Mouse (Mus musculus) layer of hippocampus, adult 2 months (tissue): Measurements from ENCODE around the gene Slc51b. TPM values are rescaled to one million over a fixed set of nuclear protein-coding genes. Genes with fewer than 3 reads are reported as not detected.
A peak's percentile ranks its signal among the peaks of the same experiment; 100 is the strongest.

ENCODE experiments used
- DNase-seq, 2 experiments: peaks; one replicate each; pipeline ENCODE4 v3.0.0; 2022; ENCODE audit warnings: low spot score in 2 of 2
- H3K27ac ChIP-seq: fragments of 200-600 bp; 2 replicates; pipeline ENCODE4 v1.8.1; 2022
- H3K4me3 ChIP-seq: fragments of 200-600 bp; 2 replicates; pipeline ENCODE4 v1.8.1; 2022; ENCODE audit warnings: mild to moderate bottlenecking
- CTCF ChIP-seq: fragments of 200-600 bp; conservative IDR thresholded peaks from 2 replicates; pipeline ENCODE4 v1.8.1; 2022; ENCODE audit warnings: antibody characterized with exemption, mild to moderate bottlenecking, moderate library complexity
- total RNA-seq, 2 experiments: library from RNA; stranded (reverse); gene quantifications; 2 replicates each; pipeline ENCODE4 v1.2.3; 2021

Gene Slc51b
- total RNA-seq, 2 experiments from 2014 or later, result not detected

DNA sequence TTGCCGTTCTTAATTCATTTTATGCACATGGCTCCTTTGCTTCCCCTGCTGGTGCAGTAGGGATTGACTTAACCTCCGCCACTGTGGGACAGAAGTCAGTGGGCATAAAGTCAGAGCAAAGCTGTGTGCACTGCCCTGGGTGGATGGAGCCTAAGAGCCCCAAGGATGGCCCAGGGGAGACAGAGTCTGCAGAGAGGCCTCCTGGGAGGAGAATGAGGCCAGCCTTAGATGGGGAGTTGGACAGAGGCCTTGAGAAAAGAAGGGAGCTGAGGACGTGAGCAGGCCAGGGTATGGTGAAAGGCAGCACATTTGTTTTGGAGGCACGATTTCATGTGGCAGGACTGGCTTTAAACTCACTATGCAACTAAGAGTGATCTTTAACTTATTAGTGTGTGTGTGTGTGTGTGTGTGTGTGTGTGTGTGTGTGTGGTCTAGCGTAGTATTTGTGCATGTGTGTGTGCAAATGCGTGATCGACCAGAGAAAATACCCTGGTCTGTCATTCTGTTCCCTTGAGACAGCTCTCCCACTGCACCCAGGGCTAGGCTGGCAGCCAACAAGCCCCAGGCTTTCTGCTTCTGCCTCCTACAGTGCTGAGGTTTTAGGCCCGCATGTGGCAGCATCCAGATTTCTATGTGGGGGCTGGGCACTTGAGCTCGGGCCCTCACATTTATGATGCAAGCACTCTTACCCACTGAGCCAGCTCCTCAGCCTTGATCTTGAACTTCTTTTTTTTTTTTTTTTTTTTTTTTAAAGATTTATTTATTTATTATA lies 47.4 kb downstream of the Slc51b start:
- no peak for TF ChIP-seq CTCF
- Histone ChIP-seq H3K4me3 (no peak overlapping the region), H3K27ac (peak overlapping the region; percentile 60; the same call in 1 of the 2 replicates)
- peak; percentile 54 to 75 for DNase-seq

GRCm38 (mm10) chr9:65374468-65375162 lies 48.1 kb downstream of the Slc51b start:
- peak overlapping the region; percentile 60; the same call in 1 of the 2 replicates for H3K27ac ChIP-seq
- H3K4me3 ChIP-seq, result no peak overlapping the region
- no peak for TF ChIP-seq CTCF
- no peak for DNase-seq

DNA sequence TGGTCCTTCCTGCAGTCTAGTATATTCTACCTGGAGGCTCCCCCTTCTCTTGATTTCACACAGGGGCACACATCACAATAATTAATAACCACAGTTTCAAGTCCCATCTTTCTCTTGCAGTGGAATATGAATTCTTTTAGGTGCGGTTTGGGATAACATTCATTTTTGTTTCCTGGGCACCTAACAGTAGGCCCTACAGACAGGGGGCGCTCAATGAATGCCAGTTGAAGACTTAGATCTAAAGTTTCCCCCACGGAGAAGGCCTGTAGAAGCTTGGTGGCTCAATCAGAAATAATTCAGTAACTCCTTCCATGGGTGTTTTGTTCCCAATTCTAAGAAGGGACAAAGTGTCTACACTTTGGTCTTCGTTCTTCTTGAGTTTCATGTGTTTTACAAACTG lies 50.3 kb downstream of the Slc51b start:
- no peak overlapping the region for H3K4me3 ChIP-seq
- peak in 1 of 2 experiments; percentile 30 for DNase-seq
- peak; percentile 79 for TF ChIP-seq CTCF
- H3K27ac ChIP-seq, result no peak overlapping the region

DNA sequence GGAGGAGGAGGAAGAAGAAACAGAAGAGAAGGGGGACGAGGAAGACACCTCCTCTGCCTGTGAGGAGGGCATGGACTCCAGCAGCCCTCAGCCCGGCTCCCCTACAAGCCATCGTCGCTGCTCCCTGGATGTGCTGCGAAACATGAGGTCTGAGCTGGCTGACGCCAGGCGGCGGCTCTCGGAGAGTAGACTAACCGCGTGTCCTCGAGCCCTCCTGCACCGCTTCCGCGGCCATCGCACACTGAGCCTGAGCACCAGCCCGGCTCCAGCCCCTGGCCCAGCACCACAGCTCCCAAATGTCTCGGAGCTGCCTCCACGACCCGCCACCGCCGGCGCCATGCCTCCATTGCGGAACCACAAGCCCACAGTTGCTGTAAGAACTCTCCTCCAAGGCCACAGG lies 51.0 kb downstream of the Slc51b start:
- DNase-seq, result no peak
- no peak for TF ChIP-seq CTCF
- Histone ChIP-seq H3K4me3 (no peak overlapping the region), H3K27ac (no peak overlapping the region)

- TF ChIP-seq CTCF, result no peak
- H3K27ac ChIP-seq, result no peak overlapping the region
- DNase-seq, result no peak
- H3K4me3 ChIP-seq, result no peak overlapping the region
These were observed 57.0 kb downstream of the Slc51b start for GRCm38 (mm10) chr9:65365721-65366120.

DNA sequence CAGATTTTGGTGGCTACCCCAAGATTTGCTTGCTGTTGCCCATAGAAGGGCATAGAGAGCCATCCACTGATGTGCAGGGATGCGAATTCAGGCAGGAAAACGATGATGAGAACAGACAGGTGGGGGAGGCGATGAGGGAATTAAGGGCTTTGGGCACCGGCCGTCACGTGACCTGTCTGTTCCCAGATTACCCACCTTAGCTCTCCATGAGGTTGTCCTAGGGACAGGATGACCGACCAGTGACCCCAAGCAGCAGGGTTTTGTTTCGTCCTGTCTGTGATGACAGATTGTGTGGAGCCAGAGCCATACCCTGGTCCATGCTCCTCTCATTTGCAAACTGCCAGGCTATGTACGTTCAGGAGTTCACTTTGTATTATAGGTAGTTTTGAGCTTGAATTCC lies 59.1 kb downstream of the Slc51b start:
- Histone ChIP-seq H3K27ac (no peak overlapping the region), H3K4me3 (no peak overlapping the region)
- TF ChIP-seq CTCF, result no peak
- DNase-seq, result no peak

Other genes with a start within 250 kb of the Slc51b start
- gene Parp16, start 227.6 kb downstream of the Slc51b start, total RNA-seq, result 1 to 10 TPM; 5.0 to 5.1 TPM
- under 1 TPM in 1 of 2 experiments, not detected in 1; 0.26 TPM for gene Cilp, start 157.8 kb downstream of the Slc51b start, total RNA-seq
- 10 to 100 TPM; 32.6 to 35.8 TPM for gene Clpx, start 128.7 kb downstream of the Slc51b start, total RNA-seq
- gene Pdcd7, start 76.9 kb downstream of the Slc51b start, total RNA-seq, result 10 to 100 TPM; 29.2 to 30.8 TPM
- 1 to 10 TPM; 2.5 to 6.2 TPM for gene Ubap1l, start 61.9 kb downstream of the Slc51b start, total RNA-seq
- gene Kbtbd13, start 31.3 kb downstream of the Slc51b start, total RNA-seq, result under 1 TPM; 0.29 to 0.44 TPM
- 1 to 10 TPM; 3.1 to 3.9 TPM for gene Rasl12, start 24.4 kb downstream of the Slc51b start, total RNA-seq
- 10 to 100 TPM; 18.5 to 20.3 TPM for gene Mtfmt, start 12.8 kb upstream of the Slc51b start, total RNA-seq
- 10 to 100 TPM; 32.3 to 33.6 TPM for gene Spg21, start 38.0 kb upstream of the Slc51b start, total RNA-seq
- gene Ankdd1a, start 97.2 kb upstream of the Slc51b start, total RNA-seq, result 1 to 10 TPM; 4.8 to 5.0 TPM
- gene Plekho2, start 157.1 kb upstream of the Slc51b start, total RNA-seq, result 10 to 100 TPM; 12.0 to 14.5 TPM
- under 1 TPM; 0.17 to 0.38 TPM for gene Pif1, start 164.2 kb upstream of the Slc51b start, total RNA-seq
- 1 to 10 TPM; 2.1 to 2.8 TPM for gene Rbpms2, start 206.7 kb upstream of the Slc51b start, total RNA-seq
- 100 to 1,000 TPM; 199 to 204 TPM for gene Oaz2, start 245.0 kb upstream of the Slc51b start, total RNA-seq